Mouse (Mus musculus) G1E (cell line): ENCODE data around the gene Pdcd1lg2. TPM values are rescaled to one million over a fixed set of nuclear protein-coding genes. Genes with fewer than 3 reads are reported as not detected.
A peak's percentile ranks its signal among the peaks of the same experiment; 100 is the strongest.

Experiments
- ATAC-seq: 2 replicates; pipeline ENCODE4 v1.8.0; 2016; ENCODE audit warnings: mild to moderate bottlenecking; ENCODE audit not compliant: insufficient number of reproducible peaks, poor library complexity, low FRiP score, severe bottlenecking; ENCODE audit errors: extremely low read depth
- DNase-seq: peaks from one replicate; pipeline ENCODE4 v3.0.0; 2012; ENCODE audit warnings: low spot score
- H3K27me3 ChIP-seq: 2 replicates; pipeline ENCODE4 v1.6.1; 2012; ENCODE audit warnings: mild to moderate bottlenecking, low read length, inconsistent platforms; ENCODE audit not compliant: insufficient read depth
- H3K36me3 ChIP-seq: replicated peaks from 2 replicates; pipeline ENCODE3; 2012; ENCODE audit warnings: mild to moderate bottlenecking, inconsistent platforms
- H3K4me1 ChIP-seq: 2 replicates; pipeline ENCODE4 v1.6.1; 2012; ENCODE audit warnings: low read depth, low read length, inconsistent platforms, mixed read lengths; ENCODE audit not compliant: insufficient read depth
- H3K4me3 ChIP-seq: 2 replicates; pipeline ENCODE4 v1.5.1; 2012; ENCODE audit warnings: low read depth, mild to moderate bottlenecking, inconsistent platforms, low read length, moderate library complexity, mixed read lengths
- H3K9me3 ChIP-seq: replicated peaks from 2 replicates; pipeline ENCODE4 v1.6.1; 2012; ENCODE audit warnings: inconsistent platforms
- CTCF ChIP-seq: IDR thresholded peaks from 2 replicates; pipeline ENCODE4 v1.5.1; 2012; ENCODE audit warnings: low read depth, low read length, inconsistent platforms, mixed read lengths
- GATA1 ChIP-seq: IDR thresholded peaks from 2 replicates; pipeline ENCODE4 v1.6.1; 2012; ENCODE audit warnings: borderline replicate concordance, low read length, inconsistent platforms, mixed read lengths
- GATA2 ChIP-seq: IDR thresholded peaks from 2 replicates; pipeline ENCODE4 v1.6.1; 2012; ENCODE audit warnings: low read depth, low read length, inconsistent platforms, borderline replicate concordance
- POLR2AphosphoS5 ChIP-seq: IDR thresholded peaks from 2 replicates; pipeline ENCODE4 v1.6.1; 2012; ENCODE audit warnings: low read depth, low read length, inconsistent platforms; ENCODE audit not compliant: insufficient replicate concordance
- TAL1 ChIP-seq: conservative IDR thresholded peaks from 2 replicates; pipeline ENCODE4 v1.6.1; 2012; ENCODE audit warnings: low read depth, low read length, inconsistent platforms, mixed read lengths
- polyA plus RNA-seq: library from polyadenylated mRNA; stranded (reverse); fragments of >175 nt; gene quantifications from 2 replicates; pipeline ENCODE4 v1.2.3, GENCODE M21; 2012
- total RNA-seq, 2 experiments: library from RNA; stranded (forward) in 1 of 2; stranded (reverse) in 1 of 2; fragments of 200-1000 nt in 1 of 2; fragments of >200 nt in 1 of 2; fragmentation: Nextera tagmentation in 1 of 2; gene quantifications; 2 replicates each; pipeline ENCODE4 v1.2.3; 2014 to 2017

Gene Pdcd1lg2
- total and polyA plus RNA-seq, 3 experiments, result 0.16 to 10.5 (median 2.5) TPM

GRCm38 (mm10) chr19:29371284-29372081 is 39.2 kb upstream of the Pdcd1lg2 start:
- ATAC-seq, result no peak
- no peaks in the 10 kb centered on the region for H3K9me3 ChIP-seq
- H3K36me3 ChIP-seq, result peaks cover 34% of the 10 kb centered on the region
- no peaks in the 10 kb centered on the region for H3K27me3 ChIP-seq
- peak overlapping the region; percentile 28; the same call in 1 of the 2 replicates for H3K4me3 ChIP-seq
- TF ChIP-seq CTCF, result no peak
- no peak for TF ChIP-seq TAL1
- no peak for TF ChIP-seq GATA2
- no peak for TF ChIP-seq GATA1
- DNase-seq, result no peak
- H3K4me1 ChIP-seq, result peaks cover 49% of the 10 kb centered on the region

- ATAC-seq (no peak), DNase-seq (no peak)
- Histone ChIP-seq H3K27me3 (no peaks in the 10 kb centered on the region), H3K9me3 (no peaks in the 10 kb centered on the region), H3K4me3 (no peak overlapping the region; the same call in 1 of the 2 replicates), H3K4me1 (peaks cover 49% of the 10 kb centered on the region), H3K36me3 (peaks cover 40% of the 10 kb centered on the region)
- no peak for TF ChIP-seq GATA2
- TF ChIP-seq GATA1, result no peak
- TF ChIP-seq POLR2AphosphoS5, result no peak
- no peak for TF ChIP-seq CTCF
- TF ChIP-seq TAL1, result no peak
These were observed 38.6 kb upstream of the Pdcd1lg2 start for GRCm38 (mm10) chr19:29372138-29372537.

- Histone ChIP-seq H3K27me3 (no peaks in the 10 kb centered on the region), H3K36me3 (peaks cover 45% of the 10 kb centered on the region), H3K4me1 (peaks cover 45% of the 10 kb centered on the region), H3K4me3 (no peak overlapping the region), H3K9me3 (no peaks in the 10 kb centered on the region)
- ATAC-seq (no peak), DNase-seq (no peak)
- TF ChIP-seq TAL1 (no peak), POLR2AphosphoS5 (no peak), GATA1 (no peak), GATA2 (no peak), CTCF (no peak)
These were observed 38.1 kb upstream of the Pdcd1lg2 start for GRCm38 (mm10) chr19:29372621-29373020.

GRCm38 (mm10) chr19:29373438-29373837 is 37.3 kb upstream of the Pdcd1lg2 start:
- Histone ChIP-seq H3K4me3 (no peak overlapping the region), H3K27me3 (no peaks in the 10 kb centered on the region), H3K4me1 (peaks cover 38% of the 10 kb centered on the region), H3K36me3 (peaks cover 45% of the 10 kb centered on the region), H3K9me3 (no peaks in the 10 kb centered on the region)
- no peak for DNase-seq
- no peak for TF ChIP-seq GATA2
- no peak for TF ChIP-seq CTCF
- TF ChIP-seq TAL1, result no peak
- no peak for TF ChIP-seq POLR2AphosphoS5
- no peak for TF ChIP-seq GATA1
- ATAC-seq, result no peak

GRCm38 (mm10) chr19:29374947-29375346 is 35.8 kb upstream of the Pdcd1lg2 start:
- Histone ChIP-seq H3K36me3 (peaks cover 54% of the 10 kb centered on the region), H3K27me3 (no peaks in the 10 kb centered on the region), H3K4me3 (no peak overlapping the region), H3K4me1 (peaks cover 25% of the 10 kb centered on the region), H3K9me3 (no peaks in the 10 kb centered on the region)
- no peak for TF ChIP-seq GATA2
- TF ChIP-seq TAL1, result no peak
- no peak for TF ChIP-seq POLR2AphosphoS5
- TF ChIP-seq GATA1, result no peak
- no peak for TF ChIP-seq CTCF
- ATAC-seq, result no peak
- no peak for DNase-seq

- Histone ChIP-seq H3K27me3 (no peaks in the 10 kb centered on the region), H3K36me3 (peaks cover 66% of the 10 kb centered on the region)
- ATAC-seq, result no peak
These were observed 34.3 kb upstream of the Pdcd1lg2 start for GRCm38 (mm10) chr19:29376382-29376781.

More at GRCm38 (mm10) chr19:29376382-29376781, 34.3 kb upstream of the Pdcd1lg2 start:
- TF ChIP-seq POLR2AphosphoS5, result no peak
- TF ChIP-seq GATA1, result no peak
- no peak for TF ChIP-seq GATA2
- TF ChIP-seq CTCF, result no peak
- no peak for TF ChIP-seq TAL1
- no peak for DNase-seq
- H3K4me1 ChIP-seq, result peaks cover 18% of the 10 kb centered on the region
- no peaks in the 10 kb centered on the region for H3K9me3 ChIP-seq
- H3K4me3 ChIP-seq, result no peak overlapping the region
